ENCODE assay signal across 9 mouse cellular contexts in genomic region chr2:166650414-166650813, GRCm38 (mm10).
DNase-seq lines count a peak whose midpoint lies in the region; ATAC-seq and TF ChIP-seq lines count a peak whose summit lies in the region.
"Had no signal": no experiment of that assay in that cellular context is flagged by ENCODE, and none has a peak within 500 bp of the region (broad histone marks: within the 10 kb centered on the region; RNA-seq: fewer than 3 reads in every experiment).

No protein-coding gene starts in this region.

- DNase-seq in midbrain, embryonic 10.5 days (ENCODE audit: low spot score): no peak
- DNase-seq in midbrain, embryonic 11.5 days (ENCODE audit: low spot score, missing footprints): no peak
- no peak for DNase-seq in hindbrain, embryonic 14.5 days (ENCODE audit: low spot score)
- DNase-seq in liver, postnatal 0 days: peak; percentile 61
- peak; percentile 60 to 77 for DNase-seq in spleen, postnatal 4 days (ENCODE audit: low spot score in 2 of 2)
- no peak for DNase-seq in gastrocnemius, postnatal 10 days
- DNase-seq in gastrocnemius, postnatal 25 days: no peak

- TF ChIP-seq CTCF in liver, postnatal 0 days (IDR thresholded peaks at IDR 0.05; ENCODE audit: low read depth): no peak

- peaks cover 17% of the 10 kb centered on the region for H3K36me3 ChIP-seq in midbrain, embryonic 10.5 days
- H3K36me3 ChIP-seq in midbrain, embryonic 11.5 days (ENCODE audit: control insufficient read depth, insufficient read depth, low read length): no peaks in the 10 kb centered on the region
- no peaks in the 10 kb centered on the region for H3K36me3 ChIP-seq in embryonic facial prominence, embryonic 15.5 days
- H3K36me3 ChIP-seq in hindbrain, embryonic 14.5 days (replicated peaks; ENCODE audit: control insufficient read depth, insufficient read depth): no peaks in the 10 kb centered on the region
- no peaks in the 10 kb centered on the region for H3K36me3 ChIP-seq in liver, postnatal 0 days (replicated peaks; ENCODE audit: insufficient read depth, low read length)

- no peak overlapping the region for H3K4me2 ChIP-seq in midbrain, embryonic 11.5 days
- H3K4me2 ChIP-seq in embryonic facial prominence, embryonic 15.5 days (replicated peaks): no peak overlapping the region
- no peak overlapping the region for H3K4me2 ChIP-seq in hindbrain, embryonic 14.5 days (replicated peaks)
- peak overlapping the region; percentile 29; the same call in 1 of the 2 replicates for H3K4me2 ChIP-seq in liver, postnatal 0 days (ENCODE audit: low read depth, low read length)

- peak overlapping the region; percentile 89 for H3K27ac ChIP-seq in midbrain, embryonic 10.5 days (replicated peaks)
- H3K27ac ChIP-seq in midbrain, embryonic 11.5 days (ENCODE audit: low read depth, low read length): no peak overlapping the region
- H3K27ac ChIP-seq in embryonic facial prominence, embryonic 15.5 days (replicated peaks): 0 out of 2 replicates have a peak overlapping the region, but pooled peaks have one; percentile 4
- 0 out of 2 replicates have a peak overlapping the region, but pooled peaks have one; percentile 27 for H3K27ac ChIP-seq in hindbrain, embryonic 14.5 days
- H3K27ac ChIP-seq in liver, postnatal 0 days (ENCODE audit: low read depth): peak overlapping the region; percentile 52; the same call in 1 of the 2 replicates

- no peak overlapping the region for H3K9ac ChIP-seq in midbrain, embryonic 11.5 days (ENCODE audit: low read length)
- H3K9ac ChIP-seq in embryonic facial prominence, embryonic 15.5 days: no peak overlapping the region
- no peak overlapping the region for H3K9ac ChIP-seq in hindbrain, embryonic 14.5 days
- H3K9ac ChIP-seq in liver, postnatal 0 days (replicated peaks): no peak overlapping the region

- ATAC-seq in midbrain, embryonic 11.5 days (ENCODE audit: low FRiP score): no peak
- ATAC-seq in embryonic facial prominence, embryonic 15.5 days (ENCODE audit: insufficient number of reproducible peaks, low FRiP score, low TSS enrichment, low read depth): no peak
- no peak for ATAC-seq in hindbrain, embryonic 14.5 days (ENCODE audit: low FRiP score)
- ATAC-seq in liver, postnatal 0 days: peak; percentile 39; the same call in 1 of the 2 replicates

- H3K27me3 ChIP-seq in midbrain, embryonic 10.5 days (ENCODE audit: low read depth, poor library complexity, severe bottlenecking): no peaks in the 10 kb centered on the region
- no peaks in the 10 kb centered on the region for H3K27me3 ChIP-seq in midbrain, embryonic 11.5 days (ENCODE audit: control insufficient read depth, insufficient read depth, low read length)
- H3K27me3 ChIP-seq in embryonic facial prominence, embryonic 15.5 days: no peaks in the 10 kb centered on the region
- no peaks in the 10 kb centered on the region for H3K27me3 ChIP-seq in hindbrain, embryonic 14.5 days (ENCODE audit: control insufficient read depth, insufficient read depth, low read length)
- no peaks in the 10 kb centered on the region for H3K27me3 ChIP-seq in liver, postnatal 0 days (ENCODE audit: insufficient read depth, low read length)

- no peak overlapping the region for H3K4me3 ChIP-seq in midbrain, embryonic 10.5 days
- H3K4me3 ChIP-seq in midbrain, embryonic 11.5 days (ENCODE audit: low read depth, low read length): no peak overlapping the region
- no peak overlapping the region for H3K4me3 ChIP-seq in embryonic facial prominence, embryonic 15.5 days (replicated peaks)
- no peak overlapping the region for H3K4me3 ChIP-seq in hindbrain, embryonic 14.5 days (replicated peaks; ENCODE audit: low read length)
- no peak overlapping the region for H3K4me3 ChIP-seq in liver, postnatal 0 days (ENCODE audit: low read depth, low read length)
- H3K4me3 ChIP-seq: erythroblast, embryonic 14.5 days had no signal

- no peaks in the 10 kb centered on the region for H3K9me3 ChIP-seq in midbrain, embryonic 10.5 days (replicated peaks)
- no peaks in the 10 kb centered on the region for H3K9me3 ChIP-seq in midbrain, embryonic 11.5 days (ENCODE audit: control insufficient read depth, low read length)
- no peaks in the 10 kb centered on the region for H3K9me3 ChIP-seq in embryonic facial prominence, embryonic 15.5 days (replicated peaks)
- no peaks in the 10 kb centered on the region for H3K9me3 ChIP-seq in hindbrain, embryonic 14.5 days (ENCODE audit: control insufficient read depth, low read length)
- no peaks in the 10 kb centered on the region for H3K9me3 ChIP-seq in liver, postnatal 0 days (ENCODE audit: low read length)

- TF ChIP-seq EP300 in liver, postnatal 0 days (IDR thresholded peaks at IDR 0.05; ENCODE audit: low read depth): no peak

- peaks cover 74% of the 10 kb centered on the region for H3K4me1 ChIP-seq in midbrain, embryonic 10.5 days
- peaks cover 25% of the 10 kb centered on the region for H3K4me1 ChIP-seq in midbrain, embryonic 11.5 days (ENCODE audit: control insufficient read depth, insufficient read depth, low read length)
- H3K4me1 ChIP-seq in embryonic facial prominence, embryonic 15.5 days: 0 out of 2 replicates have a peak, but pooled peaks cover 8% of the 10 kb centered on the region
- peaks cover 8% of the 10 kb centered on the region for H3K4me1 ChIP-seq in hindbrain, embryonic 14.5 days (replicated peaks; ENCODE audit: control insufficient read depth, insufficient read depth, low read length)
- H3K4me1 ChIP-seq in liver, postnatal 0 days (ENCODE audit: insufficient read depth): peaks cover 24% of the 10 kb centered on the region

- WGBS in midbrain, embryonic 10.5 days: 59% methylated on average over 9 of the region's 9 CpGs
- 47% methylated on average over 9 of the region's 9 CpGs for WGBS in midbrain, embryonic 11.5 days
- WGBS in embryonic facial prominence, embryonic 15.5 days: 68% methylated on average over 9 of the region's 9 CpGs
- WGBS in hindbrain, embryonic 14.5 days: 30% methylated on average over 9 of the region's 9 CpGs
- WGBS in liver, postnatal 0 days (ENCODE audit: insufficient replicate concordance): 51% methylated on average over 9 of the region's 9 CpGs

Comparison
In these comparisons a context has a peak if more than half of its experiments do, and no peak if none do; other contexts are left out.
1. DNase-seq: peak in liver, postnatal 0 days (single experiment) and spleen, postnatal 4 days (2 of 2); none in midbrain, embryonic 10.5 days (single experiment), midbrain, embryonic 11.5 days (single experiment), hindbrain, embryonic 14.5 days (single experiment), gastrocnemius, postnatal 10 days (single experiment) and gastrocnemius, postnatal 25 days (single experiment).